Mouse (Mus musculus) megakaryocyte, embryonic 14.5 days (primary cell): ENCODE results near the gene Hist2h3b.

ENCODE experiments used
- FLI1 ChIP-seq: IDR thresholded peaks from 2 replicates; pipeline ENCODE4 v1.6.1; 2012; ENCODE audit warnings: low read length, inconsistent platforms, mixed read lengths
- GATA1 ChIP-seq: IDR thresholded peaks from 3 replicates; pipeline ENCODE4 v1.6.1; 2012; ENCODE audit warnings: mixed read lengths, low read length, inconsistent platforms, borderline replicate concordance

- TF ChIP-seq GATA1 (no peak), FLI1 (no peak)
Observed at GRCm38 (mm10) chr3:96264404-96264949, 4.0 kb upstream of the Hist2h3b start.
